Mouse (Mus musculus): ENCODE measurements around the gene Alox5.

DNA sequence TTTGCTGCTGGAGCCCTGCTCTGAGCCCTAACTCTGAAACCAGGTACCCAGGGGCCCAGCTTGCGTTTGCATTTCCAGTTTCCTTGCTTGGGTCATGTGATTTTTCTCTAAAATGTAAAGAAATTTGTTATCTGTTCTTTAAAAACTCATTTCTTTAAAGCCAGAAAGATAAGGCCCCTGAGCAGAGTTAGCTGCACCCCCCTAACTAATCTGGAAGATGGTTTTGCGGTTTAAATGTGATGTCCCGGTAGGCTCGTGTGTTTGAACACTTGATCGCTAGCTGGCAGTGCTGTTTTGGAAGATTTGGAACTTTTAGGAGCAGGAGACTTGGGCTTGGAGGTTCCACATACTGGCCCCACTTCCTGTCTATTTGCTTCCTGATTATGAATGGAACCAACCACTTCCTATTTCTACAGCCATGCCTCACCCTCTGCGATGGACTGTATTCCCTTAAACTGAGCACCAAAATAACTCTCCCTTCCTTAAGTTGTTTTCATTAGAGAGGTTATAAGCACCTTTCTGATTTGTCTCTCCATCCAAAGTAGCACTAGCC is 44.9 kb downstream of the Alox5 start:
- no peak for TF ChIP-seq CTCF (IDR thresholded peaks at IDR 0.05; ENCODE audit: control insufficient read depth, insufficient read depth, low read length)
- TF ChIP-seq POLR2A (IDR thresholded peaks at IDR 0.05; ENCODE audit: borderline replicate concordance, control insufficient read depth, low read depth, low read length): no peak
